Mouse (Mus musculus): ENCODE results near the gene Crb2. TPM values are rescaled to one million over a fixed set of nuclear protein-coding genes. Genes with fewer than 3 reads are reported as not detected.

Gene Crb2
- total and polyA plus RNA-seq, 2 experiments from 2014 or later: 0.46 to 3.7 TPM

DNA sequence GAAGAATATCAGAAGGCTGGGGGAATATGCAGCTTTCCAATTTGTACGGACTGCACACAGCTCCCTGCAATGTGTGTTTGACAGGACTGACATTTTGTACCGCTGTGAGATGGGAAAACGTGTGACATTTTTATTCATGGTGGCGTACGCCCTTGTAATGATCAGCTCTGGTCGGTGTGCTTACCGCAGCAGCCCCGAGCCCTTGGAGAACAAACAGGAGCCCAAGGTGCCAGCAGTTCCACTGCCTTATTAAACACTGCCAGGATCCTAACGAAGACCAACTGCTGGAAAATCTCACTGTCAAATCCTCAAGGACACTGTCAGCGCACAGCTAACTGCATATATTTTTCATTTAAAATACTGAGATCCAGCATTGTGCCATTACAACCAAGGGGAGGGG lies 56.2 kb downstream of the Crb2 start:
- ATAC-seq (ENCODE audit: insufficient read depth, low read depth): no peak
- Histone ChIP-seq H3K4me1 (ENCODE audit: control insufficient read depth, insufficient read depth) (peaks cover 9% of the 10 kb centered on the region; the same call in 1 of the 2 replicates), H3K27ac (ENCODE audit: low read depth) (no peak overlapping the region), H3K9ac (replicated peaks; ENCODE audit: low read depth, low read length) (no peak overlapping the region), H3K36me3 (replicated peaks; ENCODE audit: control insufficient read depth, insufficient read depth, low read length) (peaks cover 4% of the 10 kb centered on the region), H3K4me3 (ENCODE audit: low read depth, low read length) (no peak overlapping the region), H3K27me3 (ENCODE audit: control insufficient read depth, insufficient read depth, low read length) (no peaks in the 10 kb centered on the region), H3K4me2 (ENCODE audit: low read depth, low read length) (no peak overlapping the region), H3K9me3 (replicated peaks; ENCODE audit: control insufficient read depth, low read length) (no peaks in the 10 kb centered on the region)
- TF ChIP-seq CTCF (IDR thresholded peaks at IDR 0.05; ENCODE audit: low read depth) (no peak), EP300 (IDR thresholded peaks at IDR 0.05; ENCODE audit: low read depth) (no peak)
- no peak for DNase-seq (ENCODE audit: low spot score)
- 60% methylated on average over 10 of the region's 10 CpGs for WGBS

DNA sequence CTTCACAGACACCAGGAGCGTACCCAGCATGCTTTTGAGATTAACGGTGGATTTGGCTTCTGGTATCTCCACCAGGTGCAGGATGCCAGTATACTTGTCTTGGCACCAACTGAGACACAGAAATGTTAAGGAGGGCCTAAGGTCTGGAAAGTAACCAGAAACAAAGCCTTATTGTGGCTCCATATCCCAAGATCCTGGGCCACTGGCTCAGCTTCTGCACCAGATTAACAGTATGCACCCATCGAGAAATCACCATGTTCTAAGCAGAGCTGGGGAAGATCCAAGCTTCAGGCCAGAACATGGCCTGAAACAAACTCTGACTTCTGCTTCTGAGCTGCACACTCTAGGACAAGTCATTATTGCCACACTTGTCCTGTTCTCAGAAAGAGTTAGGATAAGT lies 60.9 kb downstream of the Crb2 start:
- Histone ChIP-seq H3K27ac (ENCODE audit: low read depth) (no peak overlapping the region), H3K9ac (replicated peaks; ENCODE audit: low read depth, low read length) (no peak overlapping the region), H3K4me2 (ENCODE audit: low read depth, low read length) (no peak overlapping the region), H3K4me1 (ENCODE audit: control insufficient read depth, insufficient read depth) (no peaks in the 10 kb centered on the region), H3K9me3 (replicated peaks; ENCODE audit: control insufficient read depth, low read length) (no peaks in the 10 kb centered on the region), H3K36me3 (replicated peaks; ENCODE audit: control insufficient read depth, insufficient read depth, low read length) (peaks cover 4% of the 10 kb centered on the region; the same call in 1 of the 2 replicates), H3K4me3 (ENCODE audit: low read depth, low read length) (no peak overlapping the region), H3K27me3 (ENCODE audit: control insufficient read depth, insufficient read depth, low read length) (no peaks in the 10 kb centered on the region)
- WGBS: 95% methylated on average over 3 of the region's 3 CpGs
- DNase-seq (ENCODE audit: low spot score): no peak
- TF ChIP-seq CTCF (IDR thresholded peaks at IDR 0.05; ENCODE audit: low read depth) (no peak), EP300 (IDR thresholded peaks at IDR 0.05; ENCODE audit: low read depth) (no peak)
- ATAC-seq (ENCODE audit: insufficient read depth, low read depth): no peak

DNA sequence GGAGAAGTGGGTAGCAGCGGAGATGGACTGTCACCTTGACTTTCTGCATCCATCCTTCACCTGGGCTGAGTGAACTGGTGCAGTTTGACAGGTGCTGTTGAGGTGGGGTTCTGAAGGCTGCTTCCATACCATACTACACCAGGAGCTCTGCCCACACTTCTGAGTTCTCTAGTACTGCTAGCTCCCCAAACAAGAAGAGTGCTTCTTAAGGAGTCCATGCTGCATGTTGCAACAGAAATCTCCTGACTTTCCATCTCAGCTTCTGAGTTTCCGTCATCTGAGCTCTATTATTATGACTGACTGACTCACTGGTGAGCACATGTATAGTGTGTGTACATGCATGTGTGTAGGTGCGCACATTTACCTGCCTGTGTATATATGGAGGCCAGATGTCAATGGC lies 61.5 kb downstream of the Crb2 start:
- no peaks in the 10 kb centered on the region for H3K9me3 ChIP-seq (replicated peaks; ENCODE audit: control insufficient read depth, low read length)
- peaks cover under 1% of the 10 kb centered on the region; the same call in 1 of the 2 replicates for H3K4me1 ChIP-seq (ENCODE audit: control insufficient read depth, insufficient read depth)
- ATAC-seq (ENCODE audit: insufficient read depth, low read depth): no peak
- H3K27me3 ChIP-seq (ENCODE audit: control insufficient read depth, insufficient read depth, low read length): no peaks in the 10 kb centered on the region
- H3K4me3 ChIP-seq (ENCODE audit: low read depth, low read length): no peak overlapping the region
- H3K4me2 ChIP-seq (ENCODE audit: low read depth, low read length): no peak overlapping the region
- 93% methylated on average over 3 of the region's 3 CpGs for WGBS
- peaks cover 4% of the 10 kb centered on the region; the same call in 1 of the 2 replicates for H3K36me3 ChIP-seq (replicated peaks; ENCODE audit: control insufficient read depth, insufficient read depth, low read length)
- no peak for TF ChIP-seq EP300 (IDR thresholded peaks at IDR 0.05; ENCODE audit: low read depth)
- no peak for TF ChIP-seq CTCF (IDR thresholded peaks at IDR 0.05; ENCODE audit: low read depth)
- no peak overlapping the region for H3K9ac ChIP-seq (replicated peaks; ENCODE audit: low read depth, low read length)
- H3K27ac ChIP-seq (ENCODE audit: low read depth): no peak overlapping the region
- DNase-seq (ENCODE audit: low spot score): no peak

DNA sequence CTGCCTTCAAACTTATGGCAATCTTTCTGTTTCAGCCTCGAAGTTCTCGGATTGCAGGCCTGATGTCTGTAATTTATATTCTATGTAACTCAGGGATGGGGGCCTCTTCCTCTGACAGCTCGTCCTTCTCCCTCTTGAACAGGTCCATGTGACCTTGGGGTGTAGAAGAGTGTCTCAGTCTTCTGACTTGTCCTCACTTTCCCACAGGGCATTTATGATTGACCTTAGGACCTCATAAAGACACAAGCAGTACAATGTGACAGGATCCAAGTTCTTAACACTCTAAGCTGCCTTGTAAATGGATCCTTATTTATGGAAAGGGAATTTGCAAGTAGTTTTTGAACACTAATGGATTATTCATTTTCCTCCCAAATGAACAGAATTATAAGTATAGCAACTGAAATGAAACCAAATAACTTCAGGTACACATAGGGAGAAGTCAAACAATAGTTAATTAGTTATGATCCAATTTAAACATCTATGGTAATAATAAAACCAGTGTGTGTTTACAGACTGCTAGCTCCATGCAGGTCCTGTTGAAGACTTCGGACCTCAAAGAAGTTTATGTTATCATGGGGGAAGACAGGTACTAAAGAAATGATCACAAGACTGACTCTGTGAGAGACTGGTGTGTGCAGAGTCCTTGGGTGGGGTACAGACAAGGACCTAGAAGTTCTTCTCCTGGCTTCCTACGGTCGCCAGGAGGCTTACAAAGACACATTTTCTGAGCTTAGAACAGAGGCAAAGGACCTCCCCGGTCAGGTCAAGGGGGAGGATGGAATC lies 62.3 kb downstream of the Crb2 start:
- H3K36me3 ChIP-seq (replicated peaks; ENCODE audit: control insufficient read depth, insufficient read depth, low read length): 0 out of 2 replicates have a peak, but pooled peaks cover 4% of the 10 kb centered on the region
- no peak for TF ChIP-seq EP300 (IDR thresholded peaks at IDR 0.05; ENCODE audit: low read depth)
- no peak for TF ChIP-seq CTCF (IDR thresholded peaks at IDR 0.05; ENCODE audit: low read depth)
- no peak overlapping the region for H3K4me3 ChIP-seq (ENCODE audit: low read depth, low read length)
- DNase-seq (ENCODE audit: low spot score): no peak
- no peaks in the 10 kb centered on the region for H3K9me3 ChIP-seq (replicated peaks; ENCODE audit: control insufficient read depth, low read length)
- H3K9ac ChIP-seq (replicated peaks; ENCODE audit: low read depth, low read length): no peak overlapping the region
- no peak for ATAC-seq (ENCODE audit: insufficient read depth, low read depth)
- no peak overlapping the region for H3K4me2 ChIP-seq (ENCODE audit: low read depth, low read length)
- peaks cover 9% of the 10 kb centered on the region for H3K4me1 ChIP-seq (ENCODE audit: control insufficient read depth, insufficient read depth)
- H3K27me3 ChIP-seq (ENCODE audit: control insufficient read depth, insufficient read depth, low read length): no peaks in the 10 kb centered on the region
- no peak overlapping the region for H3K27ac ChIP-seq (ENCODE audit: low read depth)
- WGBS: 82% methylated on average over 7 of the region's 7 CpGs

DNA sequence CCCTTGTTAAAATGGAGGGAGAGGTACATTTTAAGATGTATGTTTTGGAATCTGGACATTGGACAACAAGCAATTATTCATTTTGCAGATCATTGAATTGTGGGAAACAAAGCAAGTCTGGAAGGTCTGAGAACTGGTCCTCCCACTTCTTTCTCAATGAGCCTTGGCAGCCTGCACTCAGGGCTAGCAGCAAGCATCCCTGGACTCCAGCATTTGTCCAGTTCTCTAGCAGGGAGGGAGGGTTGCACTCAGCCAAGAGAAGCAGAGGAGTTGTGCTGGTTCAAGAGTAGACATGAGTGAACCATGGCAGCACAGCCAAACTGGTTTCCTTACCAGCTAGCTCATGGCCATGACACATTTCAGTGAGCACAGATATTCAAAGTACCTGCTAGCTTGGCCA lies 63.9 kb downstream of the Crb2 start:
- Histone ChIP-seq H3K9me3 (replicated peaks; ENCODE audit: control insufficient read depth, low read length) (no peaks in the 10 kb centered on the region), H3K9ac (replicated peaks; ENCODE audit: low read depth, low read length) (no peak overlapping the region), H3K4me1 (ENCODE audit: control insufficient read depth, insufficient read depth) (peaks cover 14% of the 10 kb centered on the region), H3K4me2 (ENCODE audit: low read depth, low read length) (no peak overlapping the region), H3K36me3 (replicated peaks; ENCODE audit: control insufficient read depth, insufficient read depth, low read length) (peaks cover 12% of the 10 kb centered on the region; the same call in 1 of the 2 replicates), H3K27me3 (ENCODE audit: control insufficient read depth, insufficient read depth, low read length) (no peaks in the 10 kb centered on the region), H3K27ac (ENCODE audit: low read depth) (no peak overlapping the region), H3K4me3 (ENCODE audit: low read depth, low read length) (no peak overlapping the region)
- TF ChIP-seq EP300 (IDR thresholded peaks at IDR 0.05; ENCODE audit: low read depth) (no peak), CTCF (IDR thresholded peaks at IDR 0.05; ENCODE audit: low read depth) (no peak)
- ATAC-seq (ENCODE audit: insufficient read depth, low read depth) (no peak), DNase-seq (ENCODE audit: low spot score) (no peak)

Data from heart, postnatal 0 days (tissue).